Mouse (Mus musculus) regulatory T cell (primary cell): Measurements from ENCODE around the gene Mboat2.

Experiments used
- in situ Hi-C: fragments of 300-600 bp; cut with MboI, MseI; formaldehyde crosslinking; loops from one replicate; pipeline ENCODE4 v1.15.1; 2025; ENCODE audit warnings: high pct_unique_total_duplicates

The Mboat2 gene

GRCm38 (mm10) chr12:24863762-24864161, 33.1 kb downstream of the Mboat2 start:
- in situ Hi-C loops: no loop called here

GRCm38 (mm10) chr12:24866645-24867044, 36.0 kb downstream of the Mboat2 start:
- in situ Hi-C loops: no loop called here

- in situ Hi-C loops: no loop called here
Observed at GRCm38 (mm10) chr12:24868694-24869093, 38.0 kb downstream of the Mboat2 start.

- in situ Hi-C loops: no loop called here
Observed at GRCm38 (mm10) chr12:24869231-24869630, 38.6 kb downstream of the Mboat2 start.

- in situ Hi-C loops: no loop called here
Observed at GRCm38 (mm10) chr12:24870901-24871300, 40.2 kb downstream of the Mboat2 start.

GRCm38 (mm10) chr12:24872264-24872663, 41.6 kb downstream of the Mboat2 start:
- in situ Hi-C loops: no loop called here

GRCm38 (mm10) chr12:24872689-24873088, 42.0 kb downstream of the Mboat2 start:
- in situ Hi-C loops: no loop called here

GRCm38 (mm10) chr12:24875908-24876307, 45.2 kb downstream of the Mboat2 start:
- in situ Hi-C loops: no loop called here

GRCm38 (mm10) chr12:24877231-24877630, 46.6 kb downstream of the Mboat2 start:
- in situ Hi-C loops: no loop called here

- in situ Hi-C loops: no loop called here
Observed at GRCm38 (mm10) chr12:24878090-24878489, 47.4 kb downstream of the Mboat2 start.

GRCm38 (mm10) chr12:24878735-24879362, 48.2 kb downstream of the Mboat2 start:
- in situ Hi-C loops: no loop called here

GRCm38 (mm10) chr12:24879613-24880029, 48.9 kb downstream of the Mboat2 start:
- in situ Hi-C loops: no loop called here

GRCm38 (mm10) chr12:24883279-24883678, 52.6 kb downstream of the Mboat2 start:
- in situ Hi-C loops: no loop called here

GRCm38 (mm10) chr12:24886800-24887199, 56.1 kb downstream of the Mboat2 start:
- in situ Hi-C loops: no loop called here

GRCm38 (mm10) chr12:24889371-24890051, 58.8 kb downstream of the Mboat2 start:
- in situ Hi-C loops: no loop called here

GRCm38 (mm10) chr12:24890158-24890557, 59.5 kb downstream of the Mboat2 start:
- in situ Hi-C loops: no loop called here

GRCm38 (mm10) chr12:24890684-24891459, 60.2 kb downstream of the Mboat2 start:
- in situ Hi-C loops: no loop called here

GRCm38 (mm10) chr12:24892536-24892935, 61.9 kb downstream of the Mboat2 start:
- in situ Hi-C loops: no loop called here

GRCm38 (mm10) chr12:24893777-24894468, 63.2 kb downstream of the Mboat2 start:
- in situ Hi-C loops: no loop called here

GRCm38 (mm10) chr12:24895352-24895751, 64.7 kb downstream of the Mboat2 start:
- in situ Hi-C loops: no loop called here

- in situ Hi-C loops: no loop called here
Observed at GRCm38 (mm10) chr12:24897354-24897753, 66.7 kb downstream of the Mboat2 start.

GRCm38 (mm10) chr12:24898226-24898625, 67.5 kb downstream of the Mboat2 start:
- in situ Hi-C loops: no loop called here
